Mouse (Mus musculus) liver, embryonic 14.5 days (tissue): Measurements from ENCODE around the gene Wdr46. TPM values are rescaled to one million over a fixed set of nuclear protein-coding genes. Genes with fewer than 3 reads are reported as not detected.
A peak's percentile ranks its signal among the peaks of the same experiment; 100 is the strongest.
"Not testable (repeated sequence)": the region's sequence is repeated elsewhere in the genome, so short reads cannot be mapped to it uniquely, and the experiment has no call there.

ENCODE experiments used
- ATAC-seq: fragments of 200-750 bp; cut with Nextera tagmentation; 2 replicates; pipeline ENCODE4 v1.8.0; 2017; ENCODE audit warnings: moderate number of reproducible peaks, mild to moderate bottlenecking, moderate library complexity; ENCODE audit not compliant: insufficient read depth
- DNase-seq, 3 experiments: peaks; one replicate each; pipeline ENCODE4 v3.0.0-alpha.2; 2012 to 2013; ENCODE audit warnings: low read depth in 3 of 3, low spot score in 3 of 3
- H3K27ac ChIP-seq: fragments of 300-500 bp; sonication (generic); 2 replicates; pipeline ENCODE4 v1.5.1; 2014; ENCODE audit warnings: moderate library complexity, mild to moderate bottlenecking, control low read depth, inconsistent platforms
- H3K27me3 ChIP-seq: fragments of 300-500 bp; sonication (generic); 2 replicates; pipeline ENCODE4 v1.6.1; 2014; ENCODE audit warnings: mild to moderate bottlenecking, low read length, moderate library complexity; ENCODE audit not compliant: control insufficient read depth, insufficient read depth
- H3K36me3 ChIP-seq: fragments of 300-500 bp; sonication (generic); replicated peaks from 2 replicates; pipeline ENCODE4 v1.6.1; 2014; ENCODE audit warnings: low read depth; ENCODE audit not compliant: control insufficient read depth, insufficient read depth
- H3K4me1 ChIP-seq, 2 experiments: fragments of 200-500 bp in 1 of 2; fragments of 300-500 bp in 1 of 2; sonication (generic) in 1 of 2; replicated peaks; 2 replicates each; pipeline ENCODE4 v1.6.1; 2012 to 2014; ENCODE audit warnings: antibody characterized with exemption in 1 of 2, inconsistent platforms in 1 of 2, low read length in 1 of 2; ENCODE audit not compliant: control insufficient read depth in 2 of 2, insufficient read depth in 2 of 2
- H3K4me2 ChIP-seq: fragments of 300-500 bp; sonication (generic); 2 replicates; pipeline ENCODE4 v1.6.1; 2014; ENCODE audit warnings: low read depth, mild to moderate bottlenecking, control low read depth, moderate library complexity
- H3K4me3 ChIP-seq, 2 experiments: fragments of 200-500 bp in 1 of 2; fragments of 300-500 bp in 1 of 2; sonication (generic) in 1 of 2; 2 replicates each; pipeline ENCODE4 v1.5.1; 2012 to 2014; ENCODE audit warnings: low read depth in 2 of 2, low read length in 2 of 2, mild to moderate bottlenecking in 2 of 2, control low read depth in 1 of 2, inconsistent platforms in 1 of 2, moderate library complexity in 1 of 2; ENCODE audit not compliant: insufficient read depth in 1 of 2
- H3K9ac ChIP-seq: fragments of 300-500 bp; sonication (generic); replicated peaks from 2 replicates; pipeline ENCODE4 v1.6.1; 2014; ENCODE audit warnings: mild to moderate bottlenecking, control low read depth, moderate library complexity
- H3K9me3 ChIP-seq: fragments of 300-500 bp; sonication (generic); 2 replicates; pipeline ENCODE4 v1.6.1; 2016; ENCODE audit warnings: low read length, mixed read lengths; ENCODE audit not compliant: control insufficient read depth
- CTCF ChIP-seq: IDR thresholded peaks from 2 replicates; pipeline ENCODE4 v1.5.1; 2016; ENCODE audit warnings: antibody characterized with exemption, low read depth, control low read depth
- EP300 ChIP-seq: IDR thresholded peaks from 2 replicates; pipeline ENCODE4 v1.6.1; 2016; ENCODE audit warnings: antibody characterized with exemption, low read depth
- WGBS: fragments of 180-500 bp; shearing (Covaris S2); extraction: QIAGEN DNeasy Blood & Tissue Kit; methylation state at CpG from one replicate; pipeline ENCODE4 v1.1.7; 2014; ENCODE audit not compliant: insufficient replicate concordance; 5-methylcytosine and 5-hydroxymethylcytosine counted together
- polyA plus RNA-seq, 2 experiments: library from polyadenylated mRNA; depleted of rRNA in 1 of 2; stranded (reverse) in 1 of 2; unstranded in 1 of 2; fragments of >200 nt; fragmentation: Nextera tagmentation in 1 of 2; extraction: Ambion mirVana in 1 of 2; gene quantifications; 2 replicates each; pipeline versions ENCODE4 v1.2.1 to v1.2.3; 2012 to 2014

The Wdr46 gene
- polyA plus RNA-seq, 2 experiments, result 8.0 to 18.9 TPM

GRCm38 (mm10) chr17:33979512-33980050, 39.1 kb downstream of the Wdr46 start:
- peaks cover 0 to 21% of the 10 kb centered on the region in 2 experiments; a peak in 2 of 4 replicates for H3K4me1 ChIP-seq
- WGBS, result 53% methylated on average over 6 of the region's 6 CpGs
- no peaks in the 10 kb centered on the region for H3K36me3 ChIP-seq
- no peak overlapping the region for H3K9ac ChIP-seq
- DNase-seq, result no peak
- H3K27ac ChIP-seq, result no peak overlapping the region
- no peak overlapping the region for H3K4me3 ChIP-seq
- H3K4me2 ChIP-seq, result no peak overlapping the region; the same call in 1 of the 2 replicates
- TF ChIP-seq CTCF, result no peak
- H3K9me3 ChIP-seq, result no peaks in the 10 kb centered on the region
- no peak for ATAC-seq
- H3K27me3 ChIP-seq, result peaks cover 15% of the 10 kb centered on the region; the same call in 1 of the 2 replicates

- 65% methylated on average over 19 of the region's 19 CpGs for WGBS
- no peaks in the 10 kb centered on the region for H3K36me3 ChIP-seq
- TF ChIP-seq CTCF (no peak; the same call in 1 of the 2 replicates), EP300 (no peak)
- no peak for DNase-seq
- peaks cover 0 to 21% of the 10 kb centered on the region in 2 experiments; a peak in 2 of 4 replicates for H3K4me1 ChIP-seq
- ATAC-seq, result no peak
- no peaks in the 10 kb centered on the region for H3K9me3 ChIP-seq
- no peak overlapping the region for H3K27ac ChIP-seq
- no peak overlapping the region for H3K4me3 ChIP-seq
- no peak overlapping the region for H3K9ac ChIP-seq
- H3K4me2 ChIP-seq, result peak overlapping the region; percentile 64
- peaks cover 15% of the 10 kb centered on the region; the same call in 1 of the 2 replicates for H3K27me3 ChIP-seq
These were observed 39.9 kb downstream of the Wdr46 start for GRCm38 (mm10) chr17:33980181-33981035.

- not testable (repeated sequence) for H3K27ac ChIP-seq, H3K36me3 ChIP-seq, H3K9me3 ChIP-seq
- Histone ChIP-seq H3K4me2 (peak overlapping the region; percentile 64), H3K27me3 (peaks cover 15% of the 10 kb centered on the region; the same call in 1 of the 2 replicates), H3K9ac (peak overlapping the region; percentile 41), H3K4me1 (peaks cover 0 to 21% of the 10 kb centered on the region in 2 experiments; a peak in 2 of 4 replicates), H3K4me3 (peak overlapping the region; percentile 52 to 73)
- peak; percentile 81 for TF ChIP-seq CTCF
- WGBS, result 1% methylated on average over 27 of the region's 27 CpGs
- ATAC-seq (peak; percentile 76), DNase-seq (peak; percentile 79 to 83 (median 80))
These were observed 40.9 kb downstream of the Wdr46 start for GRCm38 (mm10) chr17:33981192-33981909.

GRCm38 (mm10) chr17:33982136-33982535, 41.7 kb downstream of the Wdr46 start:
- not testable (repeated sequence) for ATAC-seq, H3K27ac ChIP-seq, H3K36me3 ChIP-seq, H3K9me3 ChIP-seq, H3K9ac ChIP-seq, H3K4me3 ChIP-seq, DNase-seq
- Histone ChIP-seq H3K27me3 (peaks cover 15% of the 10 kb centered on the region; the same call in 1 of the 2 replicates), H3K4me1 (peaks cover 0 to 21% of the 10 kb centered on the region in 2 experiments; a peak in 2 of 4 replicates), H3K4me2 (peak overlapping the region; percentile 64)
- peak; percentile 95 for TF ChIP-seq CTCF
- WGBS, result 4% methylated on average over 8 of the region's 8 CpGs
